Mouse (Mus musculus) kidney, embryonic 14.5 days (tissue): ENCODE measurements around the gene Il25. TPM values are rescaled to one million over a fixed set of nuclear protein-coding genes. Genes with fewer than 3 reads are reported as not detected.
"Not testable (repeated sequence)": the region's sequence is repeated elsewhere in the genome, so short reads cannot be mapped to it uniquely, and the experiment has no call there.

Source experiments
- ATAC-seq: fragments of 200-750 bp; cut with Nextera tagmentation; 2 replicates; pipeline ENCODE4 v1.8.0; 2017; ENCODE audit warnings: moderate number of reproducible peaks, mild to moderate bottlenecking, moderate TSS enrichment, moderate library complexity; ENCODE audit not compliant: low FRiP score, low TSS enrichment
- H3K27ac ChIP-seq: fragments of 300-500 bp; sonication (generic); 2 replicates; pipeline ENCODE4 v1.5.1; 2014; ENCODE audit warnings: low read depth, mild to moderate bottlenecking, low read length, moderate library complexity, mixed read lengths
- H3K27me3 ChIP-seq: fragments of 300-500 bp; sonication (generic); 2 replicates; pipeline ENCODE4 v1.6.1; 2014; ENCODE audit warnings: mild to moderate bottlenecking, low read length; ENCODE audit not compliant: control insufficient read depth, insufficient read depth
- H3K36me3 ChIP-seq: fragments of 300-500 bp; sonication (generic); 2 replicates; pipeline ENCODE4 v1.6.1; 2014; ENCODE audit warnings: low read length, mixed read lengths; ENCODE audit not compliant: control insufficient read depth, insufficient read depth
- H3K4me1 ChIP-seq: fragments of 300-500 bp; sonication (generic); 2 replicates; pipeline ENCODE4 v1.6.1; 2014; ENCODE audit warnings: low read length, mixed read lengths; ENCODE audit not compliant: control insufficient read depth, insufficient read depth
- H3K4me2 ChIP-seq: fragments of 300-500 bp; sonication (generic); replicated peaks from 2 replicates; pipeline ENCODE4 v1.6.1; 2014; ENCODE audit warnings: low read depth, mild to moderate bottlenecking, low read length
- H3K4me3 ChIP-seq: fragments of 300-500 bp; sonication (generic); 2 replicates; pipeline ENCODE4 v1.5.1; 2014; ENCODE audit warnings: mild to moderate bottlenecking, low read length
- H3K9ac ChIP-seq: fragments of 300-500 bp; sonication (generic); 2 replicates; pipeline ENCODE4 v1.6.1; 2014; ENCODE audit warnings: low read depth, mild to moderate bottlenecking, low read length, moderate library complexity
- H3K9me3 ChIP-seq: fragments of 300-500 bp; sonication (generic); 2 replicates; pipeline ENCODE4 v1.6.1; 2016; ENCODE audit warnings: low read length; ENCODE audit not compliant: control insufficient read depth
- WGBS: fragments of 180-500 bp; shearing (Covaris S2); extraction: QIAGEN DNeasy Blood & Tissue Kit; methylation state at CpG from one replicate; pipeline ENCODE4 v1.1.7; 2014; 5-methylcytosine and 5-hydroxymethylcytosine counted together
- polyA plus RNA-seq: library from polyadenylated mRNA; unstranded; fragments of >200 nt; fragmentation: Nextera tagmentation; extraction: Ambion mirVana; gene quantifications from 2 replicates; pipeline ENCODE4 v1.2.1, GENCODE M21; 2014

Gene Il25
- polyA plus RNA-seq, 1 experiment from 2014 or later = not detected

- Histone ChIP-seq H3K27ac (no peak overlapping the region), H3K36me3 (no peaks in the 10 kb centered on the region), H3K27me3 (no peaks in the 10 kb centered on the region), H3K4me2 (no peak overlapping the region), H3K9me3 (no peaks in the 10 kb centered on the region), H3K4me3 (no peak overlapping the region), H3K9ac (no peak overlapping the region), H3K4me1 (0 out of 2 replicates have a peak, but pooled peaks cover under 1% of the 10 kb centered on the region)
- 75% methylated on average over 2 of the region's 2 CpGs for WGBS
- ATAC-seq = no peak
Observed at GRCm38 (mm10) chr14:54944939-54945338, 12.4 kb downstream of the Il25 start.

GRCm38 (mm10) chr14:54945975-54946704, 13.6 kb downstream of the Il25 start:
- ATAC-seq = no peak
- H3K9ac ChIP-seq = no peak overlapping the region
- no peaks in the 10 kb centered on the region for H3K9me3 ChIP-seq
- H3K4me2 ChIP-seq = no peak overlapping the region
- 55% methylated on average over 19 of the region's 19 CpGs for WGBS
- no peaks in the 10 kb centered on the region for H3K4me1 ChIP-seq
- no peak overlapping the region for H3K4me3 ChIP-seq
- H3K36me3 ChIP-seq = no peaks in the 10 kb centered on the region
- H3K27ac ChIP-seq = no peak overlapping the region
- H3K27me3 ChIP-seq = no peaks in the 10 kb centered on the region

DNA sequence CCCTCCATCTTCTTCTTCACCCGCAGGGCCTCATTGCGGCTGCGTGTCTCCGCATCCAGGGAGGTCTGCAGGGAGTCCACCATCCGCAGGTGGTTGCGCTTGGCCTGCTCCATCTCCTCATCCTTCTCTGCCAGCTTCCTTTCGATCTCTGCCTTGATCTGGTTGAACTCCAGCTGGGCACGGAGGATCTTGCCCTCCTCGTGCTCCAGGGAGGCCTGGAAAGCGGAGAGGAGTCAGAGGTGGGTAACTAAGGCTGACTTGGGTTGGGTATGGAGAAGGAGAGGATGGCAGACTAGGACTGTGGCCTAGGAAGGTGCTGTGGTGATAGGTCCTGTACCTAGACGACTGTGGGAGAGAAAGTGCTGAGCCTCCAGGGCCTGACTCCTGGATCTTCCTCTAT, 14.5 kb downstream of the Il25 start:
- not testable (repeated sequence) for H3K4me2 ChIP-seq, H3K4me3 ChIP-seq, H3K27me3 ChIP-seq, ATAC-seq, H3K27ac ChIP-seq, H3K4me1 ChIP-seq, H3K9ac ChIP-seq, H3K9me3 ChIP-seq, H3K36me3 ChIP-seq
- 81% methylated on average over 10 of the region's 11 CpGs for WGBS

DNA sequence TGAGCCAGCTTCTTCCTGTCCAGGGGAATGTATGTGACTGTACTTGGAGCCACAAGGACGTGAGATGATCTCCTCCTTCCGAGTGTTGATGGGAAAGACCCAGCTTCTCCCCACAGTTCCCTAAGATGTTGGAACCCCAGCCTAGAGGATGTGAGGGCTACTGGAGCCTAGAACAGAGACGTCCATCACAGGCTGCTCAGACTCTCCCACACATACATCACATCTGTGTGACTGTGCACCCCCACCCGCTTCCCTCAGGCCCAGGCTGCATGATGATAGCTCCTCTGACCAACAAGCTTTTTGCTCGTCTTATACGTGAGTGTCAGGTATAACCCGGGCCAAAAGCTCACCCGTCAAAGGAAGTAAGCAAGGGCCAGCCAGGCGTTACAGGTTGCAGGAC, 16.3 kb downstream of the Il25 start:
- WGBS = 79% methylated on average over 9 of the region's 9 CpGs
- Histone ChIP-seq H3K4me2 (no peak overlapping the region), H3K4me1 (no peaks in the 10 kb centered on the region), H3K36me3 (no peaks in the 10 kb centered on the region), H3K4me3 (no peak overlapping the region), H3K9ac (no peak overlapping the region), H3K9me3 (no peaks in the 10 kb centered on the region), H3K27ac (no peak overlapping the region), H3K27me3 (no peaks in the 10 kb centered on the region)
- ATAC-seq = no peak

- no peak overlapping the region for H3K27ac ChIP-seq
- ATAC-seq = no peak
- 66% methylated on average over 12 of the region's 12 CpGs for WGBS
Observed at GRCm38 (mm10) chr14:54950493-54950892, 18.0 kb downstream of the Il25 start.

GRCm38 (mm10) chr14:54951587-54951986, 19.1 kb downstream of the Il25 start:
- Histone ChIP-seq H3K27me3 (no peaks in the 10 kb centered on the region), H3K4me3 (no peak overlapping the region), H3K36me3 (no peaks in the 10 kb centered on the region), H3K9ac (no peak overlapping the region), H3K27ac (no peak overlapping the region), H3K4me2 (no peak overlapping the region), H3K9me3 (no peaks in the 10 kb centered on the region), H3K4me1 (no peaks in the 10 kb centered on the region)
- 85% methylated on average over 6 of the region's 6 CpGs for WGBS
- no peak for ATAC-seq

More at GRCm38 (mm10) chr14:54950493-54950892, 18.0 kb downstream of the Il25 start:
- no peaks in the 10 kb centered on the region for H3K27me3 ChIP-seq
- no peaks in the 10 kb centered on the region for H3K4me1 ChIP-seq
- H3K4me2 ChIP-seq = no peak overlapping the region
- no peak overlapping the region for H3K4me3 ChIP-seq
- no peaks in the 10 kb centered on the region for H3K36me3 ChIP-seq
- H3K9ac ChIP-seq = no peak overlapping the region
- no peaks in the 10 kb centered on the region for H3K9me3 ChIP-seq

GRCm38 (mm10) chr14:54953664-54954206, 21.2 kb downstream of the Il25 start:
- no peaks in the 10 kb centered on the region for H3K27me3 ChIP-seq
- no peak overlapping the region for H3K9ac ChIP-seq
- no peaks in the 10 kb centered on the region for H3K36me3 ChIP-seq
- ATAC-seq = no peak
- WGBS = 91% methylated on average over 8 of the region's 8 CpGs
- no peak overlapping the region for H3K4me3 ChIP-seq
- H3K27ac ChIP-seq = no peak overlapping the region
- no peak overlapping the region for H3K4me2 ChIP-seq
- no peaks in the 10 kb centered on the region for H3K4me1 ChIP-seq
- H3K9me3 ChIP-seq = no peaks in the 10 kb centered on the region

GRCm38 (mm10) chr14:54954474-54954873, 22.0 kb downstream of the Il25 start:
- Histone ChIP-seq H3K27ac (no peak overlapping the region), H3K9me3 (no peaks in the 10 kb centered on the region), H3K9ac (no peak overlapping the region), H3K36me3 (no peaks in the 10 kb centered on the region), H3K4me3 (no peak overlapping the region), H3K4me1 (no peaks in the 10 kb centered on the region), H3K27me3 (no peaks in the 10 kb centered on the region), H3K4me2 (no peak overlapping the region)
- no peak for ATAC-seq
- 79% methylated on average over 3 of the region's 3 CpGs for WGBS

DNA sequence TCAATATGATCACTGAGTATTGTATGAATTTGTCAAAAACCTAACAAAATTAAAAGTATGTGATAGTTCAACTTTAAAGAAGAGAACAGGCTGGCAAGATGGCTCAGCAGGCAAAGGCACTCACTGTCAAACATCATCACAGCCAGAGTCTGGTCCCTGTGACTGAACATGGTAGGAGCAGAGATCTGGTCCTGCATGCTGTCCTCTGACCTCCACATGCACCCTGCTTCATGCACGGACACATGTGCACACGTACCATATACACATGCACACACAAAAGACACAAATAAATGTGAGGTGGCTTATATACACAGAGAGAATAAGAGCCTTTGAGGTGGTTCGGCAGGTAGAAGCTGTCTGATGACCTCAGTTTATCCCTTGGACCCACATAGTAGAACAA, 23.0 kb downstream of the Il25 start:
- Histone ChIP-seq H3K4me2 (no peak overlapping the region), H3K36me3 (no peaks in the 10 kb centered on the region), H3K27me3 (no peaks in the 10 kb centered on the region), H3K4me3 (no peak overlapping the region), H3K9me3 (no peaks in the 10 kb centered on the region), H3K4me1 (no peaks in the 10 kb centered on the region), H3K9ac (no peak overlapping the region), H3K27ac (no peak overlapping the region)
- 90% methylated on average over 3 of the region's 3 CpGs for WGBS
- ATAC-seq = no peak
